Mouse (Mus musculus) cerebellum, adult 8-10 months (tissue): ENCODE data around the gene Lrrc71.
A peak's percentile ranks its signal among the peaks of the same experiment; 100 is the strongest.

ENCODE experiments used
- DNase-seq: peaks from one replicate; pipeline ENCODE4 v3.0.0; 2022

The Lrrc71 gene

GRCm38 (mm10) chr3:87748431-87748830 is at the start of gene Lrrc71:
Lrrc71 (minus strand) TSS chr3:87748625.
- no peak for DNase-seq

- DNase-seq, result no peak
These were observed 48.4 kb upstream of the Lrrc71 start, which contains the start of gene Insrr for GRCm38 (mm10) chr3:87796736-87797334. Insrr (plus strand) TSS chr3:87796951.

GRCm38 (mm10) chr3:87795336-87796277 is 47.2 kb upstream of the Lrrc71 start:
- DNase-seq, result peak; percentile 37

- no peak for DNase-seq
These were observed 46.5 kb upstream of the Lrrc71 start, which contains the start of gene Ntrk1 for GRCm38 (mm10) chr3:87794922-87795325. Ntrk1 (minus strand) TSS chr3:87795162.

- DNase-seq, result no peak
These were observed 41.3 kb upstream of the Lrrc71 start for GRCm38 (mm10) chr3:87789768-87790167.

GRCm38 (mm10) chr3:87789248-87789647 is 40.8 kb upstream of the Lrrc71 start:
- no peak for DNase-seq

GRCm38 (mm10) chr3:87785626-87786214 is 37.3 kb upstream of the Lrrc71 start:
- DNase-seq, result no peak

- no peak for DNase-seq
These were observed 36.7 kb upstream of the Lrrc71 start for GRCm38 (mm10) chr3:87785156-87785555.

- DNase-seq, result no peak
These were observed 35.0 kb upstream of the Lrrc71 start for GRCm38 (mm10) chr3:87783282-87784023.

GRCm38 (mm10) chr3:87779086-87779485 is 30.7 kb upstream of the Lrrc71 start:
- no peak for DNase-seq

- no peak for DNase-seq
These were observed 29.9 kb upstream of the Lrrc71 start for GRCm38 (mm10) chr3:87778283-87778682.

GRCm38 (mm10) chr3:87771088-87771487 is 22.7 kb upstream of the Lrrc71 start:
- no peak for DNase-seq

- peak; percentile 34 for DNase-seq
These were observed 21.9 kb upstream of the Lrrc71 start for GRCm38 (mm10) chr3:87770280-87770679.

- no peak for DNase-seq
These were observed 21.1 kb upstream of the Lrrc71 start for GRCm38 (mm10) chr3:87769506-87769905.

- no peak for DNase-seq
These were observed 20.4 kb upstream of the Lrrc71 start for GRCm38 (mm10) chr3:87768844-87769243.

- DNase-seq, result no peak
These were observed 20.0 kb upstream of the Lrrc71 start for GRCm38 (mm10) chr3:87768431-87768830.

- no peak for DNase-seq
These were observed 19.3 kb upstream of the Lrrc71 start for GRCm38 (mm10) chr3:87767764-87768163.

- DNase-seq, result no peak
These were observed 17.9 kb upstream of the Lrrc71 start for GRCm38 (mm10) chr3:87766284-87766667.

- DNase-seq, result no peak
These were observed 17.3 kb upstream of the Lrrc71 start for GRCm38 (mm10) chr3:87765631-87766283.

GRCm38 (mm10) chr3:87765091-87765490 is 16.7 kb upstream of the Lrrc71 start:
- no peak for DNase-seq

GRCm38 (mm10) chr3:87764506-87764905 is 16.1 kb upstream of the Lrrc71 start:
- no peak for DNase-seq

GRCm38 (mm10) chr3:87763683-87764289 is 15.4 kb upstream of the Lrrc71 start:
- no peak for DNase-seq
